Mouse (Mus musculus) limb, embryonic 12.5 days (tissue): Measurements from ENCODE around the gene Gtf2ird1. TPM values are rescaled to one million over a fixed set of nuclear protein-coding genes. Genes with fewer than 3 reads are reported as not detected.
"Not testable (repeated sequence)": the region's sequence is repeated elsewhere in the genome, so short reads cannot be mapped to it uniquely, and the experiment has no call there.

Experiments used
- ATAC-seq: fragments of 200-750 bp; cut with Nextera tagmentation; 2 replicates; pipeline ENCODE4 v1.8.0; 2017; ENCODE audit warnings: low read depth, moderate TSS enrichment; ENCODE audit not compliant: insufficient number of reproducible peaks, insufficient read depth, low FRiP score, low TSS enrichment
- H3K27ac ChIP-seq: fragments of 300-500 bp; sonication (generic); 2 replicates; pipeline ENCODE4 v1.5.1; 2016; ENCODE audit warnings: mild to moderate bottlenecking, moderate library complexity
- H3K27me3 ChIP-seq: fragments of 300-500 bp; sonication (generic); 2 replicates; pipeline ENCODE4 v1.6.1; 2016; ENCODE audit warnings: mild to moderate bottlenecking, moderate library complexity
- H3K36me3 ChIP-seq: fragments of 300-500 bp; sonication (generic); 2 replicates; pipeline ENCODE4 v1.6.1; 2016; ENCODE audit warnings: mild to moderate bottlenecking, moderate library complexity
- H3K4me1 ChIP-seq: fragments of 300-500 bp; sonication (generic); replicated peaks from 2 replicates; pipeline ENCODE4 v1.6.1; 2016
- H3K4me2 ChIP-seq: fragments of 300-500 bp; sonication (generic); 2 replicates; pipeline ENCODE4 v1.6.1; 2016; ENCODE audit warnings: mild to moderate bottlenecking, moderate library complexity
- H3K4me3 ChIP-seq: fragments of 300-500 bp; sonication (generic); replicated peaks from 2 replicates; pipeline ENCODE4 v1.5.1; 2016; ENCODE audit warnings: mild to moderate bottlenecking
- H3K9ac ChIP-seq: fragments of 300-500 bp; sonication (generic); replicated peaks from 2 replicates; pipeline ENCODE4 v1.6.1; 2016; ENCODE audit warnings: mild to moderate bottlenecking, moderate library complexity
- H3K9me3 ChIP-seq: fragments of 300-500 bp; sonication (generic); 2 replicates; pipeline ENCODE4 v1.6.1; 2016; ENCODE audit warnings: mild to moderate bottlenecking, moderate library complexity
- WGBS: fragments of 180-500 bp; shearing (Covaris S2); methylation state at CpG from one replicate; pipeline ENCODE4 v1.1.7; 2016; 5-methylcytosine and 5-hydroxymethylcytosine counted together
- polyA plus RNA-seq: library from polyadenylated mRNA; unstranded; fragments of >200 nt; fragmentation: Nextera tagmentation; extraction: Ambion mirVana; gene quantifications from 2 replicates; pipeline ENCODE4 v1.2.1, GENCODE M21; 2016

Gene Gtf2ird1
- polyA plus RNA-seq, 1 experiment from 2014 or later = 178 TPM

DNA sequence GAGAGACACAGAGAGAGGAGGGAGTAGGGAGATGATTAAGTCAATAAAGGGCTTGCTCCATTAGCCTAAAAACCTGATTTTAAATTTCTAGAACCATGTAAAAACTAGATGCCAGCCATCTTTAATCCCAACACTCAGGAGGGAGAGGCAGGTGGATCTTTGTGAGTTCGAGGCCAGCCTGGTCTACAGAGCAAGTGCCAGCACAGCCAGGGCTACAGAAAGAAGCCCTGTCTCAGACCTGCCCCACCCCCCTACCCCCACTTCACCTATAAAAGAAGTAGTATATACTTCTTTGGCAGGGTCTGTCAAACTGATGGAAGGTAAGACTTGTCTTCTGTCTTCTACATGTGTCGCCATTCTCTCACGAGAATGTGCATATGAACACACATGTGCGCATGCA lies 4.0 kb upstream of the Gtf2ird1 start:
- H3K9me3 ChIP-seq = no peaks in the 10 kb centered on the region

DNA sequence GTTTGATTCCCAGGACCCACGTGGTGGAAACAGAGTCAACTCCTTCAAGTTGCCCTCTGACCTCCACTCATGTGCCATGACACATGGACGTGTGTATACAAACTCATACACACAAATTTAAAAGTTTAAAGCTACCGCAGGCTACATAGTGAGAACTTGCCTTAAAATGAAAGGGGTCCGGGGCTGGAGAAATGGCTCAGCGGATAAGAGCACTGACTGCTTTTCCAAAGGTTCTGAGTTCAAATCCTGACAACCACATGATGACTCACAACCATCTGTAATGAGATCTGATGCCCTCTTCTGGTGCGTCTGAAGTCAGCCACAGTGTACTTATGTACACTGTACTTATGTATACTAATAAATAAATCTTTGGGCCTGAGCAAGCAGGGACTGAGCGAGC lies 2.6 kb upstream of the Gtf2ird1 start:
- Histone ChIP-seq H3K4me1 (peaks cover 14% of the 10 kb centered on the region), H3K27me3 (no peaks in the 10 kb centered on the region), H3K36me3 (no peaks in the 10 kb centered on the region), H3K9ac (no peak overlapping the region), H3K9me3 (no peaks in the 10 kb centered on the region), H3K4me3 (no peak overlapping the region), H3K4me2 (no peak overlapping the region), H3K27ac (no peak overlapping the region)
- ATAC-seq = no peak
- 88% methylated on average over 7 of the region's 7 CpGs for WGBS

More for the DNA sequence above, 4.0 kb upstream of the Gtf2ird1 start:
- Histone ChIP-seq H3K4me1 (no peaks in the 10 kb centered on the region), H3K4me2 (no peak overlapping the region), H3K4me3 (no peak overlapping the region), H3K36me3 (no peaks in the 10 kb centered on the region), H3K27ac (no peak overlapping the region), H3K27me3 (no peaks in the 10 kb centered on the region), H3K9ac (no peak overlapping the region)
- WGBS = 88% methylated on average over 4 of the region's 4 CpGs
- no peak for ATAC-seq

DNA sequence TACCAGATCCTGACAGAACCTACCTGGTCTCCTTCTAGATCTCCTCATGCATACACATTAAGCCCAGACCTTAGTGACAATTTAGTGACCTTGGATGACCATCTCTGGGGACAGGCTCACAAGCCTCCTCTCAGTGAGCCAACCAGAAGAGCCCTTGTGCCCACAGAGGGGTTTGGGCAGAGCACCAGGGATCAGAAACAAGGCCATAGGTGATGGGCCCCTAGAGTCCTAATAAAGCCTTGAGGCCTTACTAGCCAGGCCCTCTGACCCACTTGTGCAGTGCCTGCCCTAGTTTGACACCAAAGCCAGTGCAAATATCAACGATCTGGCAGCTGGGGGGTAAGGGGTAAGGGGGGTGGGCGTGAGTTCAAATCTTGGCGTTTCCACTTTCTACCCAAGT lies 1.9 kb upstream of the Gtf2ird1 start:
- 93% methylated on average over 3 of the region's 3 CpGs for WGBS
- no peak overlapping the region for H3K4me2 ChIP-seq
- H3K36me3 ChIP-seq = peaks cover under 1% of the 10 kb centered on the region; the same call in 1 of the 2 replicates
- H3K4me3 ChIP-seq = no peak overlapping the region
- no peak overlapping the region for H3K9ac ChIP-seq
- no peak overlapping the region for H3K27ac ChIP-seq
- H3K27me3 ChIP-seq = no peaks in the 10 kb centered on the region
- no peak for ATAC-seq
- H3K4me1 ChIP-seq = peaks cover 21% of the 10 kb centered on the region
- no peaks in the 10 kb centered on the region for H3K9me3 ChIP-seq

DNA sequence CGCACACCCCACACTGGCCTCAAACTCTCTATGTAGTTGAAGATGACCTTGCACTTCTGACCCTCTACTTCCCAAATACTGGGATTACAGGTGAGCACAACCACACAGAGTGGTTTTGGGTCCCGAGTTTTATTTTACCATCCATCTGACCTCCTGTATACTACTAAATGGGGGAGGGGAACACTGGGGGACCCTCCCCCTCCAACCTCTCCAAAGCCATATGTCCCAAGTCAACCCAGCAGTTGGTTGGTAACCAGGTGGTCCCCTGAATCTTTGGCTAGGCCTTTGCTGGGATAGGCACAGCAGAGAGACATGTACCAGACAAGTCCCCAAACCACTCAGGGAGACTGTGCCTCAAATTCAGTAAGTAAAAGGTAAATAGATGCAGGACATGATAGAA lies 855 bp upstream of the Gtf2ird1 start:
- H3K27ac ChIP-seq = peak overlapping the region; percentile 94; the same call in 1 of the 2 replicates
- H3K36me3 ChIP-seq = peaks cover 9% of the 10 kb centered on the region; the same call in 1 of the 2 replicates
- no peak overlapping the region for H3K4me3 ChIP-seq
- H3K4me1 ChIP-seq = peaks cover 21% of the 10 kb centered on the region
- 91% methylated on average over 2 of the region's 2 CpGs for WGBS
- H3K4me2 ChIP-seq = no peak overlapping the region
- no peaks in the 10 kb centered on the region for H3K9me3 ChIP-seq
- H3K27me3 ChIP-seq = no peaks in the 10 kb centered on the region
- H3K9ac ChIP-seq = no peak overlapping the region
- no peak for ATAC-seq

DNA sequence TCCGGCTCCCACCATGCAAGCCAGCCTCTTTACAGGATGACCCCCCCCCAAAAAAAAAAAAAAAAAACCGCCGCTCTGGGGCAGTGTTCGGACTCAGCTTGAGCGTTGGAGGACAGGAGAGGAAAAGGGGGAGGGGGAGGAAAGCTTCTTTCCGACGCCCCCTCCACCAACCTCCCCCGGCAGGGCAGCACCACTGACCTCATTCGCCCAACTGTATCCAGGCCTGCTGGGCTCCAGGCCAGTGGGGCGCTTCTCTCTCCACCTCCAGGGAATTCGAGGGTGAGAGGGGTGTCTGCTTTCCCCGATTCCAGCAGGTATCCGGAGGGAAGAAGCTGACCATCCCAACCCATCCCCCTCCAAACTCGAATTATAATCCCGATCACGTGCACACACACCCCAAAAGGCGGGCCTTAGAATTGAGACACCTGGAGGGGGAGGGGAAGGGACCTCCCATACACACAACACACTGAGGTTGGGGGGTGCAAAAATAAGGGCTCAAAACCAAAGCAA lies 547 bp downstream of the Gtf2ird1 start:
- Histone ChIP-seq H3K4me1 (peaks cover 21% of the 10 kb centered on the region), H3K27ac (peak overlapping the region; percentile 94), H3K4me2 (peak overlapping the region; percentile 89), H3K9me3 (0 out of 2 replicates have a peak, but pooled peaks cover 4% of the 10 kb centered on the region), H3K27me3 (no peaks in the 10 kb centered on the region), H3K4me3 (peak overlapping the region; percentile 79), H3K9ac (peak overlapping the region; percentile 96), H3K36me3 (peaks cover 23% of the 10 kb centered on the region)
- WGBS = under 1% methylated on average over 17 of the region's 17 CpGs
- ATAC-seq = peak; percentile 71

DNA sequence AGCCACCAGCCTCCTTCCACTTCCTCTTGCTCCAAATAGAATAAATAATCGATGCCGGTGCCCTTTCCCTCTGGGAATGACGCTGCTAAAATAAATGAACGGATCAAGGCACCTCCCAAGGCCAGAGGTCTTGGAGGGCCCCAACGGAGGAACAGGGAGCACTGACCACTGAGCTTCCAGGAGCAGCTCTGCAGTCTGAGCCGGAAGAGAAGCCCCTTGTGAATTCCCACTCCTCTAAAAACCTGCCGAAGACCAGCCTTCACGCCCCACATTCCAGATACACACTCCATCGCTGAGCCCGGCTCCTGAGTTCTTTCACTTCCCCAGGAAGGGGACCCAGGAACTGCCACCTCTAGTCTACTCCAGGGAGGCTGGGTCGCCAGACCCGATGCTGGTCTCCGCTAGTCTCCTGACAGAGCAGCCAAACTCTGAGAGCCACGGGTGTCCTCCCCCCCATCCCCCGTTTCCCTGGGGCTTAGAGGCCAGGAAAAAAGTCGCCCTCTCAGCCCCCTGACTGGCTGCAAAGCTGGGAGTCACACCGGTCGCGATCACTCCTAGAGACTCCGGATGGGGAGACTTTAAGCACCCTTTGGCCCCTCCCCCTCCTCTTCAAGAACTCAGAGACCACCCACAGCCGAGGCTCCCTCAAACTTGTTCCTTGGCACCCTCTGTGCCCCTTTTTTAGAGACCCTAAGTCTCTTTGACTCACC lies 1.2 kb downstream of the Gtf2ird1 start:
- Histone ChIP-seq H3K4me3 (peak overlapping the region; percentile 79), H3K4me2 (peak overlapping the region; percentile 89), H3K9ac (peak overlapping the region; percentile 96), H3K27ac (peak overlapping the region; percentile 94), H3K9me3 (0 out of 2 replicates have a peak, but pooled peaks cover 4% of the 10 kb centered on the region), H3K27me3 (no peaks in the 10 kb centered on the region), H3K36me3 (peaks cover 24% of the 10 kb centered on the region), H3K4me1 (peaks cover 21% of the 10 kb centered on the region)
- peak; percentile 38; the same call in 1 of the 2 replicates for ATAC-seq
- WGBS = 2% methylated on average over 21 of the region's 21 CpGs

DNA sequence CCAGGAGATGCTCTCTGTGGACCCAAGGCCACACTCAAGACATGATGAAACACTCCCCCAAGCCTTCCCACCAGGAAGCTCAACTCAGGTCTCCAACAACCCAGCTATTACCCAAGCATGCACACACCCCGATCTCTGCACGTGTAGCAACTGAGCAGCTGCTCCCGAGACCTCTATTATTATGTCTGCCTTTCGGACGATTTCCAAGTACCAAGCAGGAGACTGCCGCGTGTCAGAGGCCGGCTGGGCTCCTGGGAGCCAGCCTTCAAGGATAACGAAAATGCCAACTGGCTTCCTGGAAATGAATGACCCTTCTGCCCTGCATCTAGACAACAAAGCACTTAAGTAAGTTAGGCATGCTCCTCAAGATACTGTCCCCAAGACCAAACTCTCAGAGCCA lies 2.1 kb downstream of the Gtf2ird1 start:
- Histone ChIP-seq H3K9me3 (0 out of 2 replicates have a peak, but pooled peaks cover 4% of the 10 kb centered on the region), H3K9ac (peak overlapping the region; percentile 96; the same call in 1 of the 2 replicates), H3K4me1 (peaks cover 21% of the 10 kb centered on the region), H3K36me3 (peaks cover 24% of the 10 kb centered on the region), H3K4me2 (peak overlapping the region; percentile 89), H3K4me3 (peak overlapping the region; percentile 79), H3K27me3 (no peaks in the 10 kb centered on the region), H3K27ac (peak overlapping the region; percentile 94)
- ATAC-seq = no peak
- WGBS = 64% methylated on average over 9 of the region's 9 CpGs

DNA sequence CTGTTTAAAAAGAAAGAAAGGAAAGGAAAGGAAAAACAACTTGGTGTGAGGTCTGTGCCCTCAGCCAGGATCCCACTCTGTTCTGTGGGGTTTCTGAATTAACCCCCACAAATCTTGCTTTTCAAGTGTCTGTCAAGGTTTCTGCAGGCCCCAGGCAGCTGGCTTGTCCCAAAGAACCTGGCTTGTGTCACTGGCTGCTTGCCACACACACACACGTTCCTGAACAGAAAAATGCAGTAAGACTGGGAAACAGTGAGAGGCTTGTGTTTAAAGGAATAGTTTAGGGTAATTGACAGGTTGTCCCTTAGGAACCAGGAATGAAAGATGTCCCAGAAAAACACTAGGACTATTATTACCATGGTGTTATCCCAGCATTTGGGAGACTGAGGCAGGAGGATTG lies 2.9 kb downstream of the Gtf2ird1 start:
- peak overlapping the region; percentile 89; the same call in 1 of the 2 replicates for H3K4me2 ChIP-seq
- H3K27me3 ChIP-seq = no peaks in the 10 kb centered on the region
- H3K9ac ChIP-seq = no peak overlapping the region
- WGBS = 25% methylated on average over 1 of the region's 1 CpGs
- peaks cover 27% of the 10 kb centered on the region for H3K36me3 ChIP-seq
- H3K27ac ChIP-seq = no peak overlapping the region
- peaks cover 21% of the 10 kb centered on the region for H3K4me1 ChIP-seq
- no peak for ATAC-seq
- H3K4me3 ChIP-seq = 0 out of 2 replicates have a peak overlapping the region, but pooled peaks have one; percentile 79
- 0 out of 2 replicates have a peak, but pooled peaks cover 4% of the 10 kb centered on the region for H3K9me3 ChIP-seq

DNA sequence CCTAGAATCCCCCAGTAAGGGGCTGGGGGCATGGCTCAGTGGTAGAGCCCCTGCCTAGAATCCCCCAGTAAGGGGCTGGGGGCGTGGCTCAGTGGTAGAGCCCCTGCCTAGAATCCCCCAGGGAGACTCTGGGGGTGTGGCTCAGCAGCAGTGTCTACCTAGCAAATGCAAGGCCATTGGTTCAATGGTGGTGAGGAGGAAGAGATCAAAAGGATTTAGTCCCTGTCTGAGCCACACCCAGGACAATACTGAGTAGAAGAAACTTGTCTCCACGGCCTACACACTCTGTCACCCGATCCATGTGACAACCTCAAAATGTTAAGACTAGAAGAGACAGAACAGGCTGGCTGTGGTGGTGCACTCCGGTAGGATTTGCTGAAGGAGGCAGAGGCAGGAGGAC lies 9.8 kb downstream of the Gtf2ird1 start:
- ATAC-seq, H3K4me2 ChIP-seq, H3K27me3 ChIP-seq, H3K9ac ChIP-seq, H3K4me3 ChIP-seq: not testable (repeated sequence)
- 91% methylated on average over 4 of the region's 4 CpGs for WGBS
- H3K4me1 ChIP-seq = peaks cover 14% of the 10 kb centered on the region
- 0 out of 2 replicates have a peak overlapping the region, but pooled peaks have one; percentile 75 for H3K27ac ChIP-seq
- peaks cover 60% of the 10 kb centered on the region for H3K36me3 ChIP-seq
- peaks cover 12% of the 10 kb centered on the region; the same call in 1 of the 2 replicates for H3K9me3 ChIP-seq

DNA sequence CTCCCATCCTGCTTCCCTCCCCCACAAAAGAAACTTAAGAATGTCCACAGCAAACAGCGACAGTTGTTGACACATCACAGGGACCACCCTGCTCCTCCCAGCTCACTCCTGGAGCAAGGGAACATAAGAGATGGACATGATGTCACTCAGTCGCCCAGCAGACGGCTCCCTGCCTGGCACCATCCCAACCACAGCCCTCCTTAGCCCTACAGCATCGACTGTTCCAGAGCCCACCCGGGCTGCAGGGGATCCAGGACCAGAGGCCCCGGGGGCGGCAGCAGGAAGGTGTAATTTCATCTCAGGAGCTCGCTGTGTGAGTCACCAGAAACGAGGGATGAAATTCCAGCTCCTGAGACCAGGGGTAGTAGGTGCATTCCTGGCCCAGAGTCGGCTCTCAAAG lies 10.6 kb downstream of the Gtf2ird1 start:
- Histone ChIP-seq H3K9me3 (peaks cover 9% of the 10 kb centered on the region; the same call in 1 of the 2 replicates), H3K4me2 (no peak overlapping the region), H3K27me3 (no peaks in the 10 kb centered on the region), H3K9ac (no peak overlapping the region; the same call in 1 of the 2 replicates), H3K4me3 (no peak overlapping the region), H3K27ac (peak overlapping the region; percentile 75), H3K4me1 (peaks cover 14% of the 10 kb centered on the region), H3K36me3 (peaks cover 58% of the 10 kb centered on the region)
- no peak for ATAC-seq
- 39% methylated on average over 10 of the region's 10 CpGs for WGBS

DNA sequence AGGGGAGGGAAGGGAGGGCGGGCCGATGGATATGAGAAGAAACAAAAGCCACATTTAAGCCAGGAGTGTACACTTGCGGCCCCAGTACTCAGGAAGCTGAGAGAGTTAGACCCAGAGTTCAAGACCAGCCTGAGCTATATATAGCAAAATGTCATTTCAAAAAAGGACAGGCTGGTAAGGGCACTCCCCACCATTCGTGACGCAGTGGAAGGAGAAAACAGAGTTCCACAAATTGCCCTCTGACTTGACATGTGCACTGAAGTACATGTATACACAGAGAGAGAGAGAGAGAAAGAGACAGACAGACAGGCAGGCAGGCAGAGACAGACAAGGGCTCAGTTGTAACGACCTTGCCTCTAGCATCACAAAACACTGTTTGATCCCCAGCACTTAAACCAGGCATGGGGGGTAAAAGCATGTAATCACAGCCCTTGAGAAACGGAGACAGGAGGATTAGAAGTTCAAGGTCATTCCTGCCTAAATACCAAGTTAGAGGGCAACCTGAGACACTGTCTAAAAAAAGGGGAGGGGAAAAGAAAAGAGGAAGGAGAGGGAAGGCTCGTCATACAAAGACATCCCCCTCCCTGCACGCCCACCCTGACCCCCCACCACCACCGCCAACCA lies 11.2 kb downstream of the Gtf2ird1 start:
- Histone ChIP-seq H3K4me2 (no peak overlapping the region), H3K27me3 (no peaks in the 10 kb centered on the region), H3K36me3 (peaks cover 63% of the 10 kb centered on the region), H3K4me3 (no peak overlapping the region), H3K4me1 (peaks cover 15% of the 10 kb centered on the region), H3K9me3 (peaks cover 9% of the 10 kb centered on the region; the same call in 1 of the 2 replicates), H3K27ac (peak overlapping the region; percentile 75), H3K9ac (no peak overlapping the region; the same call in 1 of the 2 replicates)
- 55% methylated on average over 10 of the region's 10 CpGs for WGBS
- ATAC-seq = no peak
